Mouse (Mus musculus): ENCODE results near the gene Zfp993.
"Not testable (repeated sequence)": the region's sequence is repeated elsewhere in the genome, so short reads cannot be mapped to it uniquely, and the experiment has no call there.

The Zfp993 gene

DNA sequence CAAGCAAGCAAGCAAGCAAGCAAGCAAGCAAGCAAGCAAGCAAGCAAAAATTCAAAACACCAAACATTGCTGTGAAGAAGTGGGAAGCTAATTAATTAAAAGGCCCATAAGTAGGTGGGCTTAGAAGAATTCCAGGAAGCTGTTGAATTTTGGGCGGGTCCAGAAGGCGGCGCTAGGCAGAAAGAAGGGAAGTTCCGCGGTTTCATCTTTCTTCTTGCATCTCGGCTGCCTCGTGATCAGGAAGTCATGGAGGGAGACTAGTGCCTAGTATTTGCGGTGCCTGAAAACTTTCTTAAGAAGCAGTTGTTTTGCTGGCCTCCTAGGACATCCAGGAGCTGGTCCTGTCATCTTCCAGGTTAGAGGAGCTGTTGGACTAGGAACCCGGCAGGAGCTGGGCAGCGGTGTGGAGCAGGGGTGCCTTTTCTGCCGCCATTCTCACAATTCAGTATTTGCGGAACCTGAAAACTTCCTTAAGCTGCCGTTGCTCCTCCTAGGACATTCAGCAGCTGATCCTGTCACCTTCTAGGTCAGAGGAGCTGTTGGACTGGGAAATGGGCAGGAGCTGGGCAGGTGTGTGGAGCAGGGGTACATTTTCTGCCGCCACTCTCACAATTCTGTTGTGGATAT lies at the start of gene Zfp993:
Gene Zfp993 (plus strand): TSS at position 188 of the 627 bp plus-strand sequence.
- DNase-seq (ENCODE audit: low spot score) = not testable (repeated sequence)

DNA sequence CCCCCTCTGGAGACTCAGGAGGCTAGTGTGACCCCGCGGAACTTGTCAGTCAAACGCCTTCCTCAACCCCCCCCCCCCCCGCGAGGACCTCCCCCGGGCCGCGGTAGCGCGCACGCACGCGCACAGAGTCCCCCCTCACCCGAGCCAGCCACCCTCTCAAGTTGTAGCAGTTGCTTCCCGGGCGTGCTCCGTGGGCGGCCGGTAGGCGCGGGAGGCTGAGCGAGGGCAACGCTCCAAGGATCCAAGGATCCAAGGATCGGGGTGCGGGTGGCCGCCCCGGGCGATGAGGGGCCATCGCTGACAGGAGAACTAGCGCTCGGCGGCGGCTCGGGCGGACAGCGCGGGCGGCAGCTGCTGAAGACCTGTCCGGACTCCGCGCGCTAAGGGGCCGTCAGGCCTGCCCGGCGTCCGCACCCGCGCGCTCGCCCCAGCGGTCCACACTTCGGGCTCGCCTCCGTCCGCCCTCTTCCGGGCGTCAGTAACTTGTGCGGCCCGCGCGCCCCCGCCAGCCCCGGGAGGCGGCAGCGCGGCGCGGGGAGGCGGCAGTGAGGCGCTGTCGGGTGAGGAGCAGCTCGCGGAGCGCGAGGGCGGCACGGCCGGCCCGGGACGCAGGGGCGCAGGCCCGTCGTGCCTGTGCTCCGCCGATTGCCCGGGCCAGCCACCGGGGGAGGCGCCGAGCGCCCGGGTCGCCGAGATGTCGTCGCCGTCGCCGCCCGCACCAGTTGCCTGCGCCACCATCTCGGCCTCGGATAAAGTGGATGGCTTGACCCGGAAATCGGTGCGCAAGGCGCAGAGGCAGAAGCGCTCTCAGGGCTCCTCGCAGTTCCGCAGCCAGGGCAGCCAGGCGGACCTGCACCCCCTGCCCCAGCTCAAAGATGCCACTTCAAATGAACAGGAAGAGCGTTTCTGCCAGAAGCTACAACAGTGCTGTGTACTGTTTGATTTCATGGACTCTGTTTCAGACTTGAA lies 30.6 kb upstream of the Zfp993 start:
- not testable (repeated sequence) for DNase-seq (ENCODE audit: low spot score)

DNA sequence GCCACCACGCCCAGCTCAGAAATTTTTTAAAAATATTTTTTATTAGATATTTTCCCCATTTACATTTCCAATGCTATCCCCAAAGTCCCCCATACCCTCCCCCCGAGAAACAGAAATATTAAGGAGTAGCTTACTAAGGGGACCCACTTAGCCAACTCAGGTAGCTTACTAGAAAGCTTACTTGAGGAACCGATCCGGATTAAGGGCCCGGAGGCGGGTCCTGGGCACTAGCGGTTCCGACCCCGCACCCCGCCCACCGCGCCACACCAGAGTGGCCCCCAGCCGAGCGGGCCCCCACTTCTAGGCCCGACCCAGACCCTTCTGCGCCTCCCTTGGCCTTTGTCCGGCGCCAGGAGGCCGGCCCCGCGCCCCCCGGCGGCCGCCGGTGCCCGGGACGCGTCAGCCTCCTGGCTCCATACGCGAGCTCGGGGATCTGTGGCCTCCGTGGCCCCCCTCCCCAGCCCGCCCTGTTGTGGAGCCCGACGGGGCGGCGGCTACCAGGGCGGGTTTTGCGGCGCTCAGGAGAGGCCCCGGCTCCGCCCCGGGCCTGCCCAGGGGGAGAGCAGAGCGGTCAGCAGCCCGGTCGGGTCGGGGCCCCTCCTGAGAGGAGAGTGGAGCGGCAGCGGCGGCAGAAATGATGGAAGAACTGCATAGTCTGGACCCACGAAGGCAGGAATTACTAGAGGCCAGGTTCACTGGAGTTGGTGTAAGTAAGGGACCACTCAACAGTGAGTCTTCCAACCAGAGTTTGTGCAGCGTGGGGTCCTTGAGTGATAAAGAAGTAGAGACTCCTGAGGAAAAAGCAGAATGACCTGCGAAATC lies 7.0 kb upstream of the Zfp993 start:
- not testable (repeated sequence) for DNase-seq (ENCODE audit: low spot score)

DNA sequence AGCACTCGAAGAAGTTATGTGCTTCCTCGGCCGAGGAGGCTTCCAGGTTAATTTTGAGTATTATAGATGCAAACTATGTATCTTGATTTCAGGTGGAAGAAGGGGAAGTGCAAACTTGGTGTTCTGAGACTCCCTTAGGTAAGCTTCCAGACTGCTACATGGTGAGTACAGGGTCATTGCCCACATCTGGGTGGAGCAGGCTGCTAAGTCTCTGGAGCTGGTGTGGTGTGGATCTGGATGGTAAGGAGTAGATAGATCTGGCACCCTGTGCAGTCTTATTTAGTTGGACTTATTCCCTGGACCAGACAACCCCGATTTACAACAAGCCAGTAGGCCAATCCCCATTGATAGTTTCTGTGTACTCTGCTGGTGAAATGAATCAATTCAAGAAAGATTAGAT lies 33.6 kb downstream of the Zfp993 start:
- not testable (repeated sequence) for DNase-seq (ENCODE audit: low spot score)

DNA sequence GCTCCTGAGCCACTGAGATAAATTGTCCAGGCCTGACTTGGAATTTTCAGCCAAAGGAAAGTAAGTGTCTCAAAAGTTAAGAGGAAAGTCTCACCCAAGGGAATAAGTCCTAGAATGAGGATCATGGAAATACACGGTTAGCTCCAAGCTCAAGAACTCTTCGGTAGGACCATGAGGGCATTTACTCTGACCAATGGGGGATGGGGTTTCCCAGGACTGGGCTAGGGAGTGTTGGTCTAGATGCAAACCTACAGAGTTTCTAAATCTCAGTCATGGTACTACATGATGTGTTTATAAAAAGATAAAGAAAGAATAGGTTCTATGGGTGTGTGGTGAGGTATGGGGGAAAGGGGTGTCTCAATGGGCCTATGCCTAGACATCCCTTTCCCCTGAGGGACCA lies 38.9 kb downstream of the Zfp993 start:
- not testable (repeated sequence) for DNase-seq (ENCODE audit: low spot score)

DNA sequence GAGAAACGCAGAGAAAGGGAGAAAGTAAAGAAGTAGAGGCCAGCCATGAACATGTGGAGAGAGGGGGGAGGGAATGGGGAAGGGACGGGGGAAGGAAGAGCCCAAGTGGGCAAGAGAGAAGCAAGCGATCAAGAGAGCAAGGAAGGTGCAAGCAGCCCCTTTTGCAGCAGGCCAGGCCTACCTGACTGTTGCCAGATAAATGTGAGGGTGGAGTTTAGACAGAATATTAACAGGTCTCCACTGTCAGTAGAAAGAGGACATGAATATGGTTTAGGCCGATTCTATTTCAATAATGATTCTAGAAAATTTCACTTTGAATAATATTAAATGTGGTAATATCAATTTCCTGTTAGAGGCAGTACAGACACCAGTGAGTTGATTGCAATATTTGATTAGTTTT lies 39.4 kb downstream of the Zfp993 start:
- DNase-seq (ENCODE audit: low spot score) = not testable (repeated sequence)

DNA sequence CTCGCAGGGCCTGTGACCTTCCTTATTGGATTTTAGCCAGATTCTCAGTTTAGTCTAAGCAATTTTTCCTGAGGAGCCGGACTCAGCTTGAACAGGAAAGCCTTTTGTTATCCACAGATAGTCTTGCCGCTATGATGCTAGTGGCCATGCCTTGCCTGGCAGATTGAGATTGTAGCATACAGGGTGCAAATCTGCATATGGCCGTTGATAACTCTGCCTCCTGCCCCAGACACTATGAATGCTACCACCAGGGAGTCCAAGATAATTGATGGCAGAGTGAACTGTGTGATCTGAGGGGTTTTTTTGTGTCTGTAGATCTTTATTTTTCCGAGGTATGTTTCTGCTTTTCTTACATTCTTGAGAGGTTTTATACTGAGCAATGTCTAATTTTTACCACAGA lies 39.9 kb downstream of the Zfp993 start:
- DNase-seq (ENCODE audit: low spot score) = not testable (repeated sequence)
